Mouse (Mus musculus): ENCODE measurements around the gene Itpr2.

GRCm38 (mm10) chr6:146129066-146129465, 373.0 kb downstream of the Itpr2 start:
- TF ChIP-seq CTCF (IDR thresholded peaks at IDR 0.05; ENCODE audit: insufficient read depth, low read length): no peak
- TF ChIP-seq POLR2A (IDR thresholded peaks at IDR 0.05; ENCODE audit: borderline replicate concordance, extremely low read depth, low read depth, low read length): no peak
